Mouse (Mus musculus): ENCODE data around the gene Arsa. TPM values are rescaled to one million over a fixed set of nuclear protein-coding genes. Genes with fewer than 3 reads are reported as not detected.

Gene Arsa
- total RNA-seq, 1 experiment from 2014 or later: 23.3 TPM

Other genes starting within 250 kb of the Arsa start
- gene Sbf1, start 162.1 kb downstream of the Arsa start, total RNA-seq (2021): 74.0 and 99.4 TPM in 2 replicates
- gene Adm2, start 154.7 kb downstream of the Arsa start, total RNA-seq (2021): not detected in 2 replicates
- gene Miox, start 143.0 kb downstream of the Arsa start, total RNA-seq (2021): not detected in 2 replicates
- gene Lmf2, start 121.8 kb downstream of the Arsa start, total RNA-seq (2021): 43.2 and 44.6 TPM in 2 replicates
- gene Ncaph2, start 121.7 kb downstream of the Arsa start, total RNA-seq (2021): 83.3 and 85.8 TPM in 2 replicates
- gene Sco2, start 103.6 kb downstream of the Arsa start, total RNA-seq (2021): 39.5 and 43.5 TPM in 2 replicates
- gene Tymp, start 100.4 kb downstream of the Arsa start, total RNA-seq (2021): 0.68 and 4.5 TPM in 2 replicates
- 0.53 and 1.5 TPM in 2 replicates for gene Odf3b, start 98.1 kb downstream of the Arsa start, total RNA-seq (2021)
- not detected in 2 replicates for gene Klhdc7b, start 92.5 kb downstream of the Arsa start, total RNA-seq (2021)
- not detected in 2 replicates for gene Syce3, start 66.9 kb downstream of the Arsa start, total RNA-seq (2021)
- 525 and 569 TPM in 2 replicates for gene Cpt1b, start 51.6 kb downstream of the Arsa start, total RNA-seq (2021)
- 2.5 TPM in 2 replicates for gene C730034F03Rik, start 47.8 kb downstream of the Arsa start, total RNA-seq (2021)
- 11.0 and 11.5 TPM in 2 replicates for gene Gm44502, start 47.7 kb downstream of the Arsa start, total RNA-seq (2021)
- 98.6 and 101 TPM in 2 replicates for gene Chkb, start 47.5 kb downstream of the Arsa start, total RNA-seq (2021)
- 8.0 and 9.1 TPM in 2 replicates for gene Mapk8ip2, start 23.5 kb downstream of the Arsa start, total RNA-seq (2021)
- gene Shank3, start 22.2 kb upstream of the Arsa start, total RNA-seq (2021): 57.8 and 71.6 TPM in 2 replicates
- 0.48 and 0.75 TPM in 2 replicates for gene Acr, start 90.9 kb upstream of the Arsa start, total RNA-seq (2021)
- 9.1 and 12.2 TPM in 2 replicates for gene Rabl2, start 114.5 kb upstream of the Arsa start, total RNA-seq (2021)

Data from adrenal gland, postnatal 14 days (tissue).